Mouse (Mus musculus): ENCODE measurements around the gene Rasl11a.

GRCm38 (mm10) chr5:146798031-146798430 lies 46.8 kb upstream of the Rasl11a start:
- TF ChIP-seq CTCF (conservative IDR thresholded peaks at IDR 0.05 in 1 of 2, IDR thresholded peaks at IDR 0.05 in 1 of 2; ENCODE audit: low read depth in 2 of 2, low read length in 2 of 2), result no peak
- TF ChIP-seq KAT2A (IDR thresholded peaks at IDR 0.05; ENCODE audit: insufficient replicate concordance, low read length), result no peak
- no peak for TF ChIP-seq ZC3H11A (IDR thresholded peaks at IDR 0.05; ENCODE audit: low read depth, low read length)
- no peak for TF ChIP-seq POLR2A (IDR thresholded peaks at IDR 0.05; ENCODE audit: low read depth, low read length)
- no peak for TF ChIP-seq JUN (IDR thresholded peaks at IDR 0.05; ENCODE audit: insufficient read depth, low read depth, low read length)
- no peak for TF ChIP-seq MAX (IDR thresholded peaks at IDR 0.05; ENCODE audit: low read length)
- TF ChIP-seq BHLHE40 (IDR thresholded peaks at IDR 0.05; ENCODE audit: low read depth, low read length), result no peak
- no peak for TF ChIP-seq MEF2A (IDR thresholded peaks at IDR 0.05; ENCODE audit: borderline replicate concordance, low read depth, low read length)
- no peak for TF ChIP-seq USF1 (IDR thresholded peaks at IDR 0.05; ENCODE audit: low read depth, low read length)
- no peak for TF ChIP-seq MXI1 (IDR thresholded peaks at IDR 0.05; ENCODE audit: low read depth, low read length)
- TF ChIP-seq MAFK (IDR thresholded peaks at IDR 0.05; ENCODE audit: insufficient replicate concordance, low read length), result no peak
- TF ChIP-seq NRF1 (IDR thresholded peaks at IDR 0.05; ENCODE audit: low read depth, low read length), result no peak
- no peak for TF ChIP-seq HCFC1 (IDR thresholded peaks at IDR 0.05; ENCODE audit: low read depth, low read length)

Data from CH12.LX (cell line).